Mouse (Mus musculus): ENCODE measurements around the gene Celf2.

Celf2 gene

GRCm38 (mm10) chr2:6507071-6507470 lies 1002.3 kb downstream of the Celf2 start:
- DNase-seq (ENCODE audit: low read depth, low spot score), result no peak

- peak; percentile 56 for DNase-seq (ENCODE audit: low read depth, low spot score)
Observed at GRCm38 (mm10) chr2:6505979-6506811, 1003.2 kb downstream of the Celf2 start.

DNA sequence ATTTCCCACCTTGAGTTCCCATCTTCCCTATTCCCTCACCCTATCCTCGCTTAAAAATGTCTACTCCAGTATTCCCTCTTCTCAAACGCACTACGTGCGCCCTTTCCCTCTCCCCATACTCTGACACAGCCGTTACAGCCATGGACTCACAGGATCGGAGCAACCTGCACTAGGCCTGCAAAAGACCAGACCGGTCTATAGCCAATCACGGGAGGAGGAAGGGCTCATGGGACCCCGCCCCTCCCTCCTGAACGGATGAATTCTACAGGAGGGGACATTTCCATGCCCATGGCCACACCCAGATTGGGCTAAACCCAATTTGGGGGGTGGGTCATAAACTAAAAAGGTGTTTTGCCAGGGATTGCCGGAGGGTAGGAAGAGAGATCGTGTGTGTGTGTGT lies 1003.8 kb downstream of the Celf2 start:
- no peak for DNase-seq (ENCODE audit: low read depth, low spot score)

- no peak for DNase-seq (ENCODE audit: low read depth, low spot score)
Observed at GRCm38 (mm10) chr2:6498101-6498500, 1011.3 kb downstream of the Celf2 start.

DNA sequence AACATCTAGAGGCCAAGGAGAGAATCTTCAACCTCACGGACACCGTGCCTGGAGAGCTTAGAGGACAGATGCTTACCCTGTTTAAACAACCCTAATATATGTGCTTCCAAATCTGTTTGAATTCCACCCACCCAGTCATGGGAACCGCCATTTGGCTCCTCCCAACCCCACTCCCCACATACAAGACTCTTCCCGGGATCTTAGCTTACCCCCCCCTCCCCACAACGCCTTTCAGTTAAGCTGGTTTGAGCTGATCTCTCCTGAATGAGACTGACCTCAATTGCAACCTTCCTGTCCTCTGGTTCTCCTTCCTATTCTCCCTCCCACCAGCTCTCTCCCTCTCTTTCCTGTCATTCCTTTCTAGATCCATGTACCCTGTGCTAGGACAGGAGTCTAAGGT lies 1011.7 kb downstream of the Celf2 start:
- DNase-seq (ENCODE audit: low read depth, low spot score), result no peak

- DNase-seq (ENCODE audit: low read depth, low spot score), result no peak
Observed at GRCm38 (mm10) chr2:6493886-6494285, 1015.5 kb downstream of the Celf2 start.

DNA sequence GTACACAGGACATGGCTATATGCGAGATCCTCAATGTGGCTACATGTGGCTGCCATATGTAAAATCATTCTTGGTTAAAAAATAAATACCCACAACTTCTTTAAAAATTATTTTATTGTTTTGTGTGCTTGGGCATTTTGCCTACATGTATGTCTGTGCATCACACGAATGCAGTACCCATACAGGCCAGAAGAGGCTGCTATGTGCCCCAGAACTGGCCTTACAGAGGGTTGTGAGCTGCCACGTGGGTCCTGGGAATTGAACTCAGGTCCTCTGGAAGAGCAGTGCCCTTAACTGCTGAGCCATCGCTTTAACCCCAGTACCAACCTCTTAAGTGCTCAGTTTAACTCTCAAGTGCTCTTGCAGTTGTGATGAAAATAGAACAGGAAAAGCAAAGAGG lies 1018.5 kb downstream of the Celf2 start:
- DNase-seq (ENCODE audit: low read depth, low spot score), result no peak

GRCm38 (mm10) chr2:6490076-6490475 lies 1019.3 kb downstream of the Celf2 start:
- no peak for DNase-seq (ENCODE audit: low read depth, low spot score)
